Mouse (Mus musculus) testis, adult 2 months (tissue): Measurements from ENCODE around the gene Man1c1.

ENCODE experiments used
- CTCF ChIP-seq: fragments of 200-500 bp; IDR thresholded peaks from 2 replicates; pipeline ENCODE4 v1.5.1; 2012; ENCODE audit warnings: low read depth, mild to moderate bottlenecking, inconsistent platforms, low read length, moderate library complexity; ENCODE audit not compliant: control insufficient read depth, insufficient read depth, insufficient replicate concordance
- POLR2A ChIP-seq: fragments of 200-500 bp; IDR thresholded peaks from 2 replicates; pipeline ENCODE4 v1.6.1; 2012; ENCODE audit warnings: low read depth, mild to moderate bottlenecking, inconsistent platforms, low read length, moderate library complexity; ENCODE audit not compliant: control insufficient read depth

- no peak for TF ChIP-seq CTCF
- no peak for TF ChIP-seq POLR2A
Measured at GRCm38 (mm10) chr4:134594731-134595439, 109.2 kb downstream of the Man1c1 start.
